Mouse (Mus musculus) heart, adult 2 months (tissue): ENCODE measurements at regions not wholly inside any gene's neighbourhood (a gene's known extent, or its start where the extent isn't known, plus 50 kb on each side); places are given as distances from the start of the nearest gene placed in this dataset.

Source experiments
- DNase-seq, 2 experiments: peaks; one replicate each; pipeline ENCODE4 v3.0.0; 2021
- H3K27ac ChIP-seq: fragments of 200-600 bp; 2 replicates; pipeline ENCODE4 v1.8.1; 2022
- H3K27me3 ChIP-seq: fragments of 200-500 bp; 2 replicates; pipeline ENCODE4 v1.6.1; 2012; ENCODE audit warnings: mild to moderate bottlenecking, low read length, inconsistent platforms, mixed read lengths; ENCODE audit not compliant: control insufficient read depth, insufficient read depth
- H3K36me3 ChIP-seq: fragments of 200-500 bp; 2 replicates; pipeline ENCODE4 v1.6.1; 2012; ENCODE audit warnings: low read length, inconsistent platforms; ENCODE audit not compliant: control insufficient read depth, insufficient read depth
- H3K4me1 ChIP-seq: fragments of 200-500 bp; 2 replicates; pipeline ENCODE4 v1.6.1; 2011; ENCODE audit warnings: low read length; ENCODE audit not compliant: control insufficient read depth, insufficient read depth
- H3K4me3 ChIP-seq: fragments of 200-600 bp; 2 replicates; pipeline ENCODE4 v1.8.1; 2022
- H3K79me2 ChIP-seq: fragments of 200-500 bp; replicated peaks from 2 replicates; pipeline ENCODE4 v1.6.1; 2012; ENCODE audit warnings: mild to moderate bottlenecking, inconsistent platforms, low read length, moderate library complexity, mixed read lengths; ENCODE audit not compliant: control insufficient read depth, insufficient read depth
- H3K9ac ChIP-seq: fragments of 200-500 bp; 2 replicates; pipeline ENCODE4 v1.6.1; 2012; ENCODE audit warnings: low read depth, mild to moderate bottlenecking, control low read depth, inconsistent platforms, low read length, mixed read lengths
- CTCF ChIP-seq: fragments of 200-600 bp; IDR thresholded peaks from 2 replicates; pipeline ENCODE4 v1.8.1; 2022; ENCODE audit warnings: antibody characterized with exemption, mild to moderate bottlenecking, moderate library complexity
- EP300 ChIP-seq: fragments of 200-500 bp; IDR thresholded peaks from 2 replicates; pipeline ENCODE4 v1.6.1; 2011; ENCODE audit warnings: low read depth, low read length, control low read depth; ENCODE audit not compliant: insufficient read depth
- POLR2A ChIP-seq: fragments of 200-500 bp; IDR thresholded peaks from 2 replicates; pipeline ENCODE4 v1.6.1; 2011; ENCODE audit warnings: mild to moderate bottlenecking, low read depth, low read length, control low read depth; ENCODE audit not compliant: insufficient read depth
- WGBS: fragments of 180-500 bp; shearing (Covaris S2); methylation state at CpG from one replicate; pipeline ENCODE4 v1.1.7; 2018; 5-methylcytosine and 5-hydroxymethylcytosine counted together
- intact Hi-C: fragments of 180-260 bp; cut with DNase I; formaldehyde crosslinking; loops from one replicate; pipeline ENCODE4 v1.15.1; 2025

GRCm38 (mm10) chr4:22146648-22147409, 210.5 kb upstream of the Fbxl4 start:
- Histone ChIP-seq H3K4me1 (no peaks in the 10 kb centered on the region; the same call in 1 of the 2 replicates), H3K4me3 (no peak overlapping the region), H3K27ac (no peak overlapping the region), H3K27me3 (no peaks in the 10 kb centered on the region), H3K9ac (no peak overlapping the region), H3K36me3 (no peaks in the 10 kb centered on the region), H3K79me2 (no peaks in the 10 kb centered on the region)
- no peak for TF ChIP-seq CTCF
- no peak for TF ChIP-seq EP300
- TF ChIP-seq POLR2A = no peak
- no peak for DNase-seq
- 24% methylated on average over 6 of the region's 6 CpGs for WGBS
- intact Hi-C loops = no loop called here

GRCm38 (mm10) chr4:22151899-22152493, 205.3 kb upstream of the Fbxl4 start:
- Histone ChIP-seq H3K4me1 (no peaks in the 10 kb centered on the region), H3K4me3 (no peak overlapping the region), H3K36me3 (no peaks in the 10 kb centered on the region), H3K27me3 (no peaks in the 10 kb centered on the region), H3K79me2 (no peaks in the 10 kb centered on the region), H3K9ac (no peak overlapping the region), H3K27ac (no peak overlapping the region)
- TF ChIP-seq POLR2A = no peak
- TF ChIP-seq CTCF = no peak
- no peak for TF ChIP-seq EP300
- intact Hi-C loops = no loop called here
- WGBS = 17% methylated on average over 10 of the region's 10 CpGs
- DNase-seq = no peak

- Histone ChIP-seq H3K27me3 (no peaks in the 10 kb centered on the region), H3K36me3 (no peaks in the 10 kb centered on the region), H3K4me1 (no peaks in the 10 kb centered on the region), H3K79me2 (no peaks in the 10 kb centered on the region), H3K27ac (no peak overlapping the region), H3K4me3 (no peak overlapping the region), H3K9ac (no peak overlapping the region)
- intact Hi-C loops = no loop called here
- DNase-seq = no peak
- TF ChIP-seq CTCF = no peak
- TF ChIP-seq EP300 = no peak
- TF ChIP-seq POLR2A = no peak
- 15% methylated on average over 7 of the region's 7 CpGs for WGBS
These were observed 204.3 kb upstream of the Fbxl4 start for GRCm38 (mm10) chr4:22152971-22153544.

- WGBS = 42% methylated on average over 6 of the region's 6 CpGs
- TF ChIP-seq EP300 (no peak), POLR2A (no peak)
- intact Hi-C loops = no loop called here
These were observed 203.7 kb upstream of the Fbxl4 start for GRCm38 (mm10) chr4:22153620-22154019.

GRCm38 (mm10) chr4:22186422-22186821, 170.9 kb upstream of the Fbxl4 start:
- intact Hi-C loops = no loop called here
- no peak for TF ChIP-seq EP300
- TF ChIP-seq CTCF = no peak
- no peak for TF ChIP-seq POLR2A
- no peak overlapping the region for H3K9ac ChIP-seq
- WGBS = 91% methylated on average over 1 of the region's 1 CpGs
- no peaks in the 10 kb centered on the region for H3K4me1 ChIP-seq
- H3K27ac ChIP-seq = no peak overlapping the region
- no peaks in the 10 kb centered on the region for H3K79me2 ChIP-seq
- no peak overlapping the region for H3K4me3 ChIP-seq
- no peaks in the 10 kb centered on the region for H3K36me3 ChIP-seq
- no peaks in the 10 kb centered on the region for H3K27me3 ChIP-seq
- DNase-seq = no peak

More at GRCm38 (mm10) chr4:22153620-22154019, 203.7 kb upstream of the Fbxl4 start:
- Histone ChIP-seq H3K36me3 (no peaks in the 10 kb centered on the region), H3K27ac (no peak overlapping the region), H3K79me2 (no peaks in the 10 kb centered on the region), H3K4me1 (no peaks in the 10 kb centered on the region), H3K27me3 (no peaks in the 10 kb centered on the region), H3K4me3 (no peak overlapping the region), H3K9ac (no peak overlapping the region)
- DNase-seq = no peak
